11 mouse cellular contexts compared by ENCODE assay signal in the genomic region with DNA sequence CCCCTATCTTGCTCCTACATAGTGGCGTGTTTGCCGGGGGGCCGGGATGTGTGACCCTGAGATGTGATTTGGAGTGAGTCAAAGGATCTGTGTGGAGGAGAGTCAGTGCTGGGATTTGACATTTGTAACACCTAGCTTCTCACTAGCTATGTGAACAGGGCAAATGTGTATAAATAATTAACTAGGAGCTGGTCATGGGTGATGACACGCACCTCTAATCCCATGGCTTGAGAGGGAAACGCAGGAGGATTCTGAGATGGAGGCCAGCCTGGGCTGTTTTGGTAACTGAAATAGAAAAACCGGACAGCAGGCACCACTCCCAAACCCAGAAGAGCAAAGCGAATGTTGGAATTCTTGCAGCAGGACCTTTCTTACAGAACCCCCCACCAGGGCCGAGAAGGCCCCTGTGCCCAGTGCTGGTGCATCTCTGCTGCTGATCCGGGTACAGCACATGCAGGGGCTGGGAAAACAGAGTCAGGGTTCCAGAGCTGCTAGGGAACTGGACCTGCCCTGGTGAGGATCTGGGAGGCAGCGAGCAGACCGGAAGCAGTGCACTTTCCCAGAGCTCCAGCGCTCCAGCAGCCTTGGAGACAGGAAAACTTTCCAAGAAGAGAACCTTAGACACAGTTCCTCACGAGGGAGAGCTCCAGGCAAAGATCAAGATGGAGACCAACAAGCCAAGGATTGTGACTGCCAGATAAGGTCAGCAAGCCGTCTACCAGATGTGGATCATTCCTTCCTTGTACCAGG. TPM values are rescaled to one million over a fixed set of nuclear protein-coding genes. Genes with fewer than 3 reads are reported as not detected.
DNase-seq lines count a peak whose midpoint lies in the region.
"Had no signal": no experiment of that assay in that cellular context is flagged by ENCODE, and none has a peak within 500 bp of the region (broad histone marks: within the 10 kb centered on the region; RNA-seq: fewer than 3 reads in every experiment).

No protein-coding gene starts in this region.

- no peak overlapping the region for H3K4me3 ChIP-seq in brown adipose tissue, adult 24 weeks (ENCODE audit: insufficient read depth, low read depth, low read length)

- DNase-seq in heart, adult 11 months = peak; percentile 97
- DNase-seq in heart, postnatal 4 days = no peak
- peak; percentile 48 to 49 for DNase-seq in heart, postnatal 14 days
- DNase-seq in kidney, postnatal 14 days = peak; percentile 72
- DNase-seq in cerebellum, postnatal 10 days = no peak
- no peak for DNase-seq in thymus, postnatal 4 days
- no peak for DNase-seq in ovary, postnatal 14 days (ENCODE audit: low spot score)
- DNase-seq: lung, adult 18-20 months; right cerebral cortex, postnatal 25 days; thymus, postnatal 14 days had no signal

- H3K27ac ChIP-seq in brown adipose tissue, adult 24 weeks (replicated peaks; ENCODE audit: low read depth, low read length) = peak overlapping the region; percentile 75

- H3K4me1 ChIP-seq in brown adipose tissue, adult 24 weeks (ENCODE audit: control insufficient read depth, insufficient read depth, insufficient read length, low read length) = peaks cover 42% of the 10 kb centered on the region

- intact Hi-C loops in heart, postnatal 14 days (cut with DNase I) = no loop called here

RNA-seq across cellular contexts. Expression of a gene that starts 12.1 kb away (rescaled TPM):
- total RNA-seq in heart, postnatal 4 days (2021) = 100 to 1,000 TPM; 107 TPM
- polyA plus RNA-seq in brown adipose tissue, adult 24 weeks (2012; ENCODE audit: insufficient read depth, insufficient read length, missing spikeins) = 73.7 and 124 TPM in 2 replicates
- total RNA-seq in heart, postnatal 14 days (2021) = 10 to 100 TPM; 83.6 to 89.5 TPM

RNA-seq across cellular contexts. Expression of a gene that starts 21.1 kb away (rescaled TPM):
- under 1 TPM; 0.88 to 0.95 TPM for total RNA-seq in heart, postnatal 4 days (2021)
- polyA plus RNA-seq in brown adipose tissue, adult 24 weeks (2012; ENCODE audit: insufficient read depth, insufficient read length, missing spikeins) = not detected in 2 replicates
- 1 to 10 TPM in 1 of 2 experiments, under 1 TPM in 1; 0.81 to 1.7 TPM for total RNA-seq in heart, postnatal 14 days (2021)

RNA-seq across cellular contexts. Expression of a gene that starts 28.1 kb away (rescaled TPM):
- 10 to 100 TPM; 47.1 to 50.9 TPM for total RNA-seq in heart, postnatal 4 days (2021)
- 4.6 and 8.3 TPM in 2 replicates for polyA plus RNA-seq in brown adipose tissue, adult 24 weeks (2012; ENCODE audit: insufficient read depth, insufficient read length, missing spikeins)
- 10 to 100 TPM; 46.3 to 46.9 TPM for total RNA-seq in heart, postnatal 14 days (2021)

RNA-seq across cellular contexts. Expression of a gene that starts 32.0 kb away (rescaled TPM):
- 1 to 10 TPM; 4.3 to 4.8 TPM for total RNA-seq in heart, postnatal 4 days (2021)
- 5.9 and 8.3 TPM in 2 replicates for polyA plus RNA-seq in brown adipose tissue, adult 24 weeks (2012; ENCODE audit: insufficient read depth, insufficient read length, missing spikeins)
- 1 to 10 TPM; 7.3 to 8.2 TPM for total RNA-seq in heart, postnatal 14 days (2021)

RNA-seq across cellular contexts. Expression of a gene that starts 39.8 kb away (rescaled TPM):
- total RNA-seq in heart, postnatal 4 days (2021) = 10 to 100 TPM; 52.5 to 55.3 TPM
- 99.5 and 121 TPM in 2 replicates for polyA plus RNA-seq in brown adipose tissue, adult 24 weeks (2012; ENCODE audit: insufficient read depth, insufficient read length, missing spikeins)
- total RNA-seq in heart, postnatal 14 days (2021) = 10 to 100 TPM; 55.5 to 56.3 TPM

Comparison
In these comparisons a context has a peak if more than half of its experiments do, and no peak if none do; other contexts are left out.
1. DNase-seq: peak in heart, adult 11 months (single experiment), heart, postnatal 14 days (2 of 2) and kidney, postnatal 14 days (single experiment); none in heart, postnatal 4 days (single experiment), cerebellum, postnatal 10 days (0 of 2), thymus, postnatal 4 days (single experiment) and ovary, postnatal 14 days (single experiment).